Mouse (Mus musculus) midbrain, embryonic 10.5 days (tissue): Measurements from ENCODE around the gene Prr14. TPM values are rescaled to one million over a fixed set of nuclear protein-coding genes. Genes with fewer than 3 reads are reported as not detected.
"Not testable (repeated sequence)": the region's sequence is repeated elsewhere in the genome, so short reads cannot be mapped to it uniquely, and the experiment has no call there.

Experiments used
- DNase-seq: peaks from one replicate; pipeline ENCODE4 v3.0.0-alpha.2; 2017; ENCODE audit warnings: low spot score
- H3K27ac ChIP-seq: fragments of 300-500 bp; sonication (generic); replicated peaks from 2 replicates; pipeline ENCODE4 v1.5.1; 2016; ENCODE audit warnings: mild to moderate bottlenecking
- H3K27me3 ChIP-seq: fragments of 300-500 bp; sonication (generic); 2 replicates; pipeline ENCODE4 v1.6.1; 2016; ENCODE audit warnings: low read depth, mild to moderate bottlenecking; ENCODE audit not compliant: poor library complexity, severe bottlenecking
- H3K36me3 ChIP-seq: fragments of 300-500 bp; sonication (generic); 2 replicates; pipeline ENCODE4 v1.6.1; 2016; ENCODE audit warnings: mild to moderate bottlenecking, moderate library complexity
- H3K4me1 ChIP-seq: fragments of 300-500 bp; sonication (generic); 2 replicates; pipeline ENCODE4 v1.6.1; 2016
- H3K4me3 ChIP-seq: fragments of 300-500 bp; sonication (generic); 2 replicates; pipeline ENCODE4 v1.5.1; 2016; ENCODE audit warnings: mild to moderate bottlenecking, moderate library complexity
- H3K9me3 ChIP-seq: fragments of 300-500 bp; sonication (generic); replicated peaks from 2 replicates; pipeline ENCODE4 v1.6.1; 2016; ENCODE audit warnings: mild to moderate bottlenecking
- WGBS: fragments of 180-500 bp; shearing (Covaris S2); methylation state at CpG from one replicate; pipeline ENCODE4 v1.1.7; 2016; 5-methylcytosine and 5-hydroxymethylcytosine counted together
- polyA plus RNA-seq: library from polyadenylated mRNA; unstranded; fragments of >200 nt; fragmentation: Nextera tagmentation; extraction: Ambion mirVana; gene quantifications from 2 replicates; pipeline ENCODE4 v1.2.1, GENCODE M21; 2016

The Prr14 gene
- polyA plus RNA-seq, 1 experiment from 2014 or later: 56.0 TPM

DNA sequence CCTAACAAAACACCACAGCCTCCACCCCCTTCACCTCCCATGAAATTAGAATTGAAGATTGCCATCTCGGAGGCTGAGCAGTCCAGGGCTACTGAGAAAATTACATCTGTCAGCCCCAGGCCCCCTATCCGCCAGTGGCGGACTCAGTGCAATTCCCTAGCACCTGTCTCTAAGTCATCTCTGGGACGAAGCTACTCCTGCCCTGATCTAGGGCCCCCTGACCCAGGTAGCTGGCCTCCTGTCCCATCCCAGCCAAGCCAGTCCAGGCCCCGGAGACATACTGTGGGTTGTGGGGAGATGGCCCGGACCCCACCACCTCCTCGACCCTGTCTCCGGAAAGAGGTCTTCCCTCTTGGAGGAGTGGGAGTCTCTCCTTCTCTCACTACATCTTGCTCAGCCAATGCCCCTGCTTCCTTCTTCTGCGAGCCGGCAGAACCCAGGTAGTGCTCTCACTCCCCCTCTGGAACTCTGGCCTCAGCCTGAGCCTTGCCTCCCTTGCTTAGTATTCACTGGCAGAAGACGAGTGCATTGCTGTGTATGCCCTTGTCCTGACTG is 15.9 kb downstream of the Prr14 start:
- H3K4me3 ChIP-seq: no peak overlapping the region
- 94% methylated on average over 11 of the region's 11 CpGs for WGBS
- peaks cover 39% of the 10 kb centered on the region for H3K4me1 ChIP-seq
- no peaks in the 10 kb centered on the region for H3K27me3 ChIP-seq
- DNase-seq: no peak
- no peak overlapping the region for H3K27ac ChIP-seq
- H3K36me3 ChIP-seq: peaks cover 45% of the 10 kb centered on the region
- H3K9me3 ChIP-seq: no peaks in the 10 kb centered on the region

DNA sequence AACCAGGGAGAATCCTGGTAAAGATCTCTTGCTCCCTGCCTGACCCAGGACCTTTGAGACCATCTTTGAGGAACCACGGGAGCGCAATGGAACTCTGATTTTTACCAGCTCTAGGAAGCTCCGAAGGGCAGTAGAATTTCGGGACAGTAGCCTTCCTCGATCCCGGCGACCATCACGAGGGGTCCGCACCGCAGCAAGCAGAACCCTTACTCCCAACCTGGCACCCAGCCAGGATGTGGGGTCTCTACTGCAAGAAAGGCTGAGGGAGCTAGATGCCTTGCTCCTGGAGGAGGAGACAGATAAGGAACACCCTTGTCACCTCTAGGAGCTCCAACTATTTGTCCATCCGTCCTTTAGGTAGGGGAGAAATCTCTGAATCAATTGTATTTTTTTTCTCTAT is 16.9 kb downstream of the Prr14 start:
- Histone ChIP-seq H3K9me3 (no peaks in the 10 kb centered on the region), H3K27ac (no peak overlapping the region), H3K4me3 (no peak overlapping the region), H3K27me3 (no peaks in the 10 kb centered on the region), H3K4me1 (peaks cover 48% of the 10 kb centered on the region), H3K36me3 (peaks cover 56% of the 10 kb centered on the region)
- WGBS: 96% methylated on average over 11 of the region's 11 CpGs
- no peak for DNase-seq

GRCm38 (mm10) chr7:127476855-127477254 is 17.4 kb downstream of the Prr14 start:
- Histone ChIP-seq H3K4me3 (peak overlapping the region; percentile 98), H3K36me3 (peaks cover 61% of the 10 kb centered on the region), H3K27ac (no peak overlapping the region), H3K27me3 (no peaks in the 10 kb centered on the region), H3K4me1 (peaks cover 46% of the 10 kb centered on the region), H3K9me3 (no peaks in the 10 kb centered on the region)
- DNase-seq: no peak
- 87% methylated on average over 4 of the region's 4 CpGs for WGBS

- under 1% methylated on average over 50 of the region's 50 CpGs for WGBS
- H3K36me3 ChIP-seq: peaks cover 72% of the 10 kb centered on the region
Measured at GRCm38 (mm10) chr7:127477687-127478634, 18.6 kb downstream of the Prr14 start.

DNA sequence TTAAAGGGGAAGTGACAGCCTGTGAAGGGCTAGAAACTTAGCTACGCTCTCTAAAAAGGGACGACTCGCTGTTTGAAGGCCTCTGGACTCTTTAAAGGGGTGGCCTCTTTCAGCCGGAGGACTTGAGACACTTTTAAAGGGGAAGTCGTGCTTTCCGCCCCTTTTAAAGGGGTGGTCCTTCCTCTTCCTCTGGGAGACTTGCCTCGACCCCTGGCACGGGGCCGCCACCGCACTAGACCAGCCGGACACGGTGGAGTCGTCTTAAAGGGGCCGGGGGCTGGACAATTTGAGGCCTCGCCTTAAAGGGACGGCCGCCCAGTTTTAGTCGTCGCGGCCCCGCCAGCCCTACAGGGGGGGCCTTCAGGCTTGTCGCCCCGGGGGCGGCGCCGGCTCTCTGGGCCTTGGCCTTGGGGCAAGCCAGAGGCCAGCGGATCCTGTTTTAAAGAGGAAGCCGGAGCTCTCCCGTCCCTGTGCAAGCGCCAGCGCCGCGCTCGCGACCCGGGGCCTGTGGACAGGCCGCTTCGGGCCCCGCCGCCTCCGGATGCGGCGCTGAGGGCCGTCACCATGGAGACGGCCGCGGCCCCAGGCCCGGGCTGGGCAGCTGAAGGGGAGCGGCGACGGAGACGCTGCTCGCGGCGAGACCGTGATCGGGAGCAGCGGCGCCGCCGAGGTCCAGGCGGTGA is 19.4 kb downstream of the Prr14 start, which contains the start of gene Fbrs:
TSS of gene Fbrs (plus strand) at position 565 of the 683 bp plus-strand sequence.
- H3K27ac ChIP-seq: peak within 1 kb of the TSS; percentile 93
- H3K9me3 ChIP-seq: no peaks in the 10 kb centered on the region
- WGBS: under 1% methylated on average over 62 of the region's 62 CpGs
- peaks cover 34% of the 10 kb centered on the region for H3K4me1 ChIP-seq
- DNase-seq: peak; percentile 92
- no peaks in the 10 kb centered on the region for H3K27me3 ChIP-seq
- peaks cover 73% of the 10 kb centered on the region for H3K36me3 ChIP-seq
- H3K4me3 ChIP-seq: peak within 1 kb of the TSS; percentile 98

More at GRCm38 (mm10) chr7:127477687-127478634, 18.6 kb downstream of the Prr14 start:
- Histone ChIP-seq H3K4me3 (peak overlapping the region; percentile 98), H3K4me1 (peaks cover 37% of the 10 kb centered on the region), H3K9me3 (no peaks in the 10 kb centered on the region), H3K27ac (peak overlapping the region; percentile 93), H3K27me3 (no peaks in the 10 kb centered on the region)
- peak; percentile 98 for DNase-seq

DNA sequence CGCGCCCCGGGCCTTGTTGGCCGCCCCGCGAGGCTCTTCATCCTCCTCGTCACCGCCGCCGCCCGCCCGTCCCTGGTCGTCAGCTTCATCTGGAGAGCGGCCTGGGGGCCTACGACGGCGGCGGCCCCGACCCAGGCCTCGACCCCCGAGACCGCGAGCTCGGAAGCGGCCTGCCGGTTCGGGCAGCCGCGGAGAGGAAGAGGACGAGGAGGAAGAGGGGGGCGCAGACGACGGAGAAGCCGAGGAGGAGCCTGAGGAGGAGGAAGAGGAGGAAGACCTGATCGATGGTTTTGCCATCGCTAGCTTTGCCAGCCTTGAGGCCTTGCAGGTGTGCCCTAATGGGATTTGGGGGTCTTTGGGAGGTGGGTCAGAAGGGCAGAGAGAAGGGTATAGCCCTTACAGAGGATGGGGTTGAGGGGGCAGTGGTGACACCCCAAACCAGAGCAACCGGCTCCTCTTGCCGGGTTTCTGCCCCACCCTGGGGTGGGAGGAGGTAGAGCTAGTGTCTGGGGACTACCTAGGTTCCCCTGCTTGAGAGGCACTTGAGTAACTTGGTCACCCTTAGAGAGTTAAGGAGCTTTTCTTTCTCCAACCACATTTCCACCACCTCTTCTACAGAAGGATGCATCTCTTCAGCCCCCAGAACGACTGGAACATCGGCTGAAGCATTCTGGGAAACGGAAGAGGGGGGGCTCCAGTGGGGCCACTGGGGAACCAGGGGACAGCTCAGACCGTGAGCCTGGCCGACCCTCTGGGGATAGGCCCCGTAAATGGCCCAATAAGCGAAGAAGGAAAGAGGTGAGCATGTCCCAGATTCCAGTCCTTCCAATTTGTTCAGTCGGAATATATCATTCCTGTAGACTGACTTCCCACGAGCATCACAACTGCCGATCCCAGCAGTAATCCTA is 20.2 kb downstream of the Prr14 start:
- WGBS: 8% methylated on average over 48 of the region's 48 CpGs
- H3K4me1 ChIP-seq: peaks cover 34% of the 10 kb centered on the region
- peak overlapping the region; percentile 93 for H3K27ac ChIP-seq
- peaks cover 73% of the 10 kb centered on the region for H3K36me3 ChIP-seq
- DNase-seq: no peak
- H3K9me3 ChIP-seq: no peaks in the 10 kb centered on the region
- H3K4me3 ChIP-seq: peak overlapping the region; percentile 98
- no peaks in the 10 kb centered on the region for H3K27me3 ChIP-seq

DNA sequence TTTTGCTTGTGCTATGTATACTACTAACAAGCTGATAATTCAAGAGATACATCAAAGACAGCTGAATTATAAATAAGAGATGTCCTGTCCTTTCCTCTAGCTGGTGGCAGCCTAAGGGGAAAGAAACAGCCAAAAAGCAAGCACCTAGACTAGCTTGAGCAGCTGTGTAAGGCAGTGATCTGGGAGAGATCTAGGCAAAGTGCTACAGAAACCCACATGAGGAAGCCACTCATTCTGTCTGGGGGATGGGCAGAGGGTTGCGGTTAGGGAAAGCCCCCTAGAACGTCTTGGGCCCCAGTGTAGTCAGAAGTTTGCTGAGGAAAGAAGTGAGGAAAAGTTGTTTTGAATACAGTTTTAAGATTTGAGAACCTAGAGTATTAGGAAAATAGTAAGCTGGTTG is 20.9 kb downstream of the Prr14 start:
- WGBS: 79% methylated on average over 2 of the region's 2 CpGs
- no peaks in the 10 kb centered on the region for H3K9me3 ChIP-seq
- H3K4me3 ChIP-seq: peak overlapping the region; percentile 98
- no peaks in the 10 kb centered on the region for H3K27me3 ChIP-seq
- H3K27ac ChIP-seq: no peak overlapping the region
- DNase-seq: no peak
- H3K36me3 ChIP-seq: peaks cover 73% of the 10 kb centered on the region
- peaks cover 34% of the 10 kb centered on the region for H3K4me1 ChIP-seq

GRCm38 (mm10) chr7:127485416-127485815 is 26.0 kb downstream of the Prr14 start:
- no peak overlapping the region for H3K4me3 ChIP-seq
- no peaks in the 10 kb centered on the region for H3K9me3 ChIP-seq
- H3K4me1 ChIP-seq: peaks cover 7% of the 10 kb centered on the region
- H3K27me3 ChIP-seq: no peaks in the 10 kb centered on the region
- WGBS: 77% methylated on average over 5 of the region's 5 CpGs
- peaks cover 98% of the 10 kb centered on the region for H3K36me3 ChIP-seq
- no peak for DNase-seq
- no peak overlapping the region for H3K27ac ChIP-seq

DNA sequence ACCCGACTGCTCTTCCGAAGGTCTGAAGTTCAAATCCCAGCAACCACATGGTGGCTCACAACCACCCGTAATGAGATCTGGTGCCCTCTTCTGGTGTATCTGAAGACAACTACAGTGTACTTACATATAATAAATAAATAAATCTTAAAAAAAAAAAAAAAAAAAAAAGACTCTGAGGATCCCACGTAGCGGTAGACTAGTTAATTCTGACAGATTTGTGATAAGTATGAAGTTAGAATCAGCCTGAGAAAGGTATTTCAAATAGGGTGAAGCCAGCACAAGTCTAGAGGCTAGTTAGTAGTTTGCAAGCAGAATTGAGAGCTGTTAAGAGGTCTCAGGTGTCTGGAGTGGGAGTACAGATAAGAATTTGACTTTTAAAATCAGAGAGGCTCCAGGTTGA is 29.0 kb downstream of the Prr14 start:
- H3K27ac ChIP-seq, H3K4me1 ChIP-seq, H3K27me3 ChIP-seq, H3K9me3 ChIP-seq, H3K4me3 ChIP-seq, DNase-seq: not testable (repeated sequence)
- H3K36me3 ChIP-seq: peaks cover 92% of the 10 kb centered on the region
- 92% methylated on average over 5 of the region's 5 CpGs for WGBS

DNA sequence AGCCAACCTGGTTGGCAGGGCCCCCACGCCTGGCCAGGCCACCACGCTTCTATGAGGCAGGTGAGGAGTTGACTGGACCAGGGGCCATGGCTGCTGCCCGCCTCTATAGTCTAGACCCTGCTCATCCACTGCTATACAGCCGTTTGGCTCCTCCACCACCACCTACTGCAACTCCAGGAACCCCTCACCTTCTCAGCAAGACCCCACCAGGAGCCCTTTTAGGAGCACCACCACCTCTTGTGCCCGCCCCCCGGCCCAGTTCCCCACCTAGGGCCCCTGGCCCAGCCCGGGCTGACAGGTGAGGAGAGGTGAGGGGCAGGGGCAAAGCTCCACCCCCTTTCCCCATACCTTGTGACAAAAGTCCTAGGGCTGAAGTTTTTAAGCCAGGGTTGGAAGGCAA is 30.6 kb downstream of the Prr14 start:
- Histone ChIP-seq H3K4me1 (no peaks in the 10 kb centered on the region), H3K36me3 (peaks cover 76% of the 10 kb centered on the region), H3K27ac (no peak overlapping the region), H3K27me3 (no peaks in the 10 kb centered on the region), H3K9me3 (no peaks in the 10 kb centered on the region), H3K4me3 (no peak overlapping the region)
- 91% methylated on average over 7 of the region's 7 CpGs for WGBS
- DNase-seq: no peak

GRCm38 (mm10) chr7:127491846-127492245 is 32.4 kb downstream of the Prr14 start:
- H3K27me3 ChIP-seq: no peaks in the 10 kb centered on the region
- no peaks in the 10 kb centered on the region for H3K4me1 ChIP-seq
- H3K9me3 ChIP-seq: no peaks in the 10 kb centered on the region
- DNase-seq: no peak
- no peak overlapping the region for H3K27ac ChIP-seq
- peaks cover 57% of the 10 kb centered on the region for H3K36me3 ChIP-seq
- 93% methylated on average over 3 of the region's 3 CpGs for WGBS
- H3K4me3 ChIP-seq: no peak overlapping the region

- Histone ChIP-seq H3K4me3 (no peak overlapping the region), H3K36me3 (peaks cover 31% of the 10 kb centered on the region), H3K27ac (no peak overlapping the region), H3K9me3 (no peaks in the 10 kb centered on the region), H3K4me1 (no peaks in the 10 kb centered on the region), H3K27me3 (no peaks in the 10 kb centered on the region)
- no peak for DNase-seq
Measured at GRCm38 (mm10) chr7:127494648-127495047, 35.2 kb downstream of the Prr14 start.
